Mouse (Mus musculus) inflammation-experienced regulatory T-cells, adult 6 months (primary cell): ENCODE data around the gene Rhbdd3. TPM values are rescaled to one million over a fixed set of nuclear protein-coding genes. Genes with fewer than 3 reads are reported as not detected.
"Not testable (repeated sequence)": the region's sequence is repeated elsewhere in the genome, so short reads cannot be mapped to it uniquely, and the experiment has no call there.

Experiments used
- ATAC-seq: one replicate; pipeline ENCODE4 v1.8.0; 2017
- polyA plus RNA-seq, 3 experiments: library from polyadenylated mRNA; unstranded; fragments of 100-300 nt; shearing (Covaris generic); gene quantifications; one replicate each; pipeline ENCODE4 v1.2.1; 2017

Rhbdd3 gene
- polyA plus RNA-seq, 3 experiments from 2014 or later = 3.3 to 4.6 (median 4.6) TPM

GRCm38 (mm10) chr11:5065056-5065821, 33.5 kb upstream of the Rhbdd3 start, which contains the start of gene Gas2l1:
Gene Gas2l1 (minus strand): TSS chr11:5065327.
- peak; percentile 29 for ATAC-seq

- ATAC-seq = no peak
Observed at GRCm38 (mm10) chr11:5067063-5067462, 31.7 kb upstream of the Rhbdd3 start.

- no peak for ATAC-seq
Observed at GRCm38 (mm10) chr11:5068126-5068971, 30.4 kb upstream of the Rhbdd3 start.

- no peak for ATAC-seq
Observed at GRCm38 (mm10) chr11:5074882-5075281, 23.8 kb upstream of the Rhbdd3 start.

- ATAC-seq = no peak
Observed at GRCm38 (mm10) chr11:5075760-5076159, 23.0 kb upstream of the Rhbdd3 start.

- ATAC-seq = not testable (repeated sequence)
Observed at GRCm38 (mm10) chr11:5076843-5077242, 21.9 kb upstream of the Rhbdd3 start.

- ATAC-seq = no peak
Observed at GRCm38 (mm10) chr11:5089147-5089546, 9.6 kb upstream of the Rhbdd3 start.

- no peak for ATAC-seq
Observed at GRCm38 (mm10) chr11:5091706-5092105, 7.0 kb upstream of the Rhbdd3 start.

- no peak for ATAC-seq
Observed at GRCm38 (mm10) chr11:5095877-5096276, 2.8 kb upstream of the Rhbdd3 start.

GRCm38 (mm10) chr11:5096480-5097020, 2.2 kb upstream of the Rhbdd3 start:
- no peak for ATAC-seq

GRCm38 (mm10) chr11:5098035-5098735, 541 bp upstream of the Rhbdd3 start:
- ATAC-seq = no peak

- no peak for ATAC-seq
Observed at GRCm38 (mm10) chr11:5099576-5100183, 954 bp downstream of the Rhbdd3 start.

- ATAC-seq = no peak
Observed at GRCm38 (mm10) chr11:5100283-5100682, 1.6 kb downstream of the Rhbdd3 start.

GRCm38 (mm10) chr11:5100801-5101200, 2.1 kb downstream of the Rhbdd3 start:
- ATAC-seq = no peak

- ATAC-seq = no peak
Observed at GRCm38 (mm10) chr11:5101641-5102040, 2.9 kb downstream of the Rhbdd3 start.

- no peak for ATAC-seq
Observed at GRCm38 (mm10) chr11:5102384-5102783, 3.7 kb downstream of the Rhbdd3 start.

GRCm38 (mm10) chr11:5103986-5104509, 5.3 kb downstream of the Rhbdd3 start:
- no peak for ATAC-seq

- no peak for ATAC-seq
Observed at GRCm38 (mm10) chr11:5109441-5109840, 10.7 kb downstream of the Rhbdd3 start.

GRCm38 (mm10) chr11:5113645-5114044, 14.9 kb downstream of the Rhbdd3 start:
- ATAC-seq = no peak

GRCm38 (mm10) chr11:5114931-5115581, 16.3 kb downstream of the Rhbdd3 start:
- peak; percentile 98 for ATAC-seq

- no peak for ATAC-seq
Observed at GRCm38 (mm10) chr11:5125713-5126112, 27.0 kb downstream of the Rhbdd3 start.
